Mouse (Mus musculus) adrenal gland (tissue): ENCODE results near the gene 1700029P11Rik.

ENCODE experiments used
- intact Hi-C: fragments of 180-260 bp; cut with DNase I; formaldehyde crosslinking; loops from one replicate; pipeline ENCODE4 v1.15.1; 2025

Gene 1700029P11Rik

GRCm38 (mm10) chr15:81993992-81994391 is 13.7 kb downstream of the 1700029P11Rik start:
- intact Hi-C loops, result no loop called here

GRCm38 (mm10) chr15:82004257-82004656 is 23.9 kb downstream of the 1700029P11Rik start:
- intact Hi-C loops, result no loop called here

- intact Hi-C loops, result no loop called here
These were observed 31.6 kb downstream of the 1700029P11Rik start for GRCm38 (mm10) chr15:82011947-82012346.

- intact Hi-C loops, result no loop called here
These were observed 34.5 kb downstream of the 1700029P11Rik start for GRCm38 (mm10) chr15:82014745-82015391.

- intact Hi-C loops, result no loop called here
These were observed 35.2 kb downstream of the 1700029P11Rik start for GRCm38 (mm10) chr15:82015392-82016100.

GRCm38 (mm10) chr15:82016101-82016808 is 35.9 kb downstream of the 1700029P11Rik start:
- intact Hi-C loops, result no loop called here

GRCm38 (mm10) chr15:82016830-82017229 is 36.5 kb downstream of the 1700029P11Rik start:
- intact Hi-C loops, result no loop called here

GRCm38 (mm10) chr15:82017461-82017860 is 37.1 kb downstream of the 1700029P11Rik start:
- intact Hi-C loops, result no loop called here

GRCm38 (mm10) chr15:82019288-82019687 is 38.9 kb downstream of the 1700029P11Rik start:
- intact Hi-C loops, result no loop called here

GRCm38 (mm10) chr15:82022535-82023088 is 42.3 kb downstream of the 1700029P11Rik start:
- intact Hi-C loops, result no loop called here

- intact Hi-C loops, result no loop called here
These were observed 43.8 kb downstream of the 1700029P11Rik start for GRCm38 (mm10) chr15:82023965-82024635.

GRCm38 (mm10) chr15:82027276-82027675 is 46.9 kb downstream of the 1700029P11Rik start:
- intact Hi-C loops, result no loop called here

GRCm38 (mm10) chr15:82027726-82028125 is 47.4 kb downstream of the 1700029P11Rik start:
- intact Hi-C loops, result no loop called here
